Mouse (Mus musculus) c-Kit-negative CD71-positive TER-119-positive erythroid progenitor cells, embryonic 14.5 days (primary cell): Measurements from ENCODE around the gene Nhsl2.
A peak's percentile ranks its signal among the peaks of the same experiment; 100 is the strongest.

Experiments used
- DNase-seq: peaks from one replicate; pipeline ENCODE4 v3.0.0-alpha.2; 2013; ENCODE audit warnings: low read depth, low spot score

The Nhsl2 gene

DNA sequence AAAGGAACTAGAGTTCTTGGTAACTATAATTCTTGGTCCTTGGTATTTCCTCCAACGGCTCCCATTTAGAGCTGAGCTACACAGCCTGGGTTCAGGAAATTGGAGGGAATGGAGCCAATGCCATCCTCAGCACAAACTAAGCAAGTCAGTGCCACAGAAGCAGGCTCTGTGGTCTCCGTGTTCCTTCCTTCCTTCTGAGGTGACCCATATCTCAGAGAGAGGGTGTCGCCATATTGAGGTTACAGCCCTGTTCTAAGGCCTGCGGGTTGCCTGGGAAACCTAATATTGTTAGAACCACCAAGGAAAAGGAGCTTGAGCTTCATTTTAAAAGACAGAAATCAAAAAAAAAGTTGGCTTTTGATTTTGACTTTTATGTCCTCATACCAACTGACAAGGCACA lies 193.2 kb downstream of the Nhsl2 start:
- no peak for DNase-seq

DNA sequence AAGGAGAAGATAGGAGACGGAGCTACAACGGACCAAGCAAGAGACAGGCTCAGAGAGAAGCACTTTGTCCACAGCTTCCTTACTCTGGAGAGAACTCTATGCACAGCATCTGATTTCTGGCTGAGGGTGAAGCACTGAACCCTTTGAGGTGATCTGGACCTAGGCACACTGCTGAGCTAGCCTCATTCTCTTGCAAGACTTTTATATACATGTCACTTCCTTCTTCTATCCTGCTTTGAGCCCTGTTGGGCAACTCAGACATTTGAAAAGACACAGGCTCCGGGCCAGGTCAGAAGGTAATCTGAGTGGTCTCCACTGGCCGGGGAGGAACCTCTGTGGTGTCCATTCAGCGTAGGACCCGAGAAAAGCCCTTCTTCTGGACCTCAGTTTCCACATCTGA lies 201.4 kb downstream of the Nhsl2 start:
- no peak for DNase-seq

DNA sequence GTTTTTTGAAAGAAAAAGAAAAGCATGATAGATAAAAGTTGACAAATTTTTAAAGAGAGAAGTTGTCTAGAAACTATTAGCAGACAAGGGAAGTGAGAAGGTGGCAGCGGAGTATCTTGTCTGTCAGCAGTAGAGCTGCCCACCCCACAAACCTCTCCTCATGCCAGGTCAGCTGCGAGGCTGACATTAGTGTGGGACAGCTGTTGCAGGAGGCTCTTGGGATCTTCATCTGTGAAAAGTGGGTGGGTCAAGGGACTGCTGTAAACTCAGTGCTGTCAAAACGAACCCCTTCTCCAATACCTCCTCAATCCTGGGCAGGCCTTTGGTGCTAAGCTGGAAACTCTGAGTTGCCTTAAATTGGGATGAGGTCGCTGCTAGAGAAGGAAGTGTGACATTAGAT lies 202.0 kb downstream of the Nhsl2 start:
- no peak for DNase-seq

DNA sequence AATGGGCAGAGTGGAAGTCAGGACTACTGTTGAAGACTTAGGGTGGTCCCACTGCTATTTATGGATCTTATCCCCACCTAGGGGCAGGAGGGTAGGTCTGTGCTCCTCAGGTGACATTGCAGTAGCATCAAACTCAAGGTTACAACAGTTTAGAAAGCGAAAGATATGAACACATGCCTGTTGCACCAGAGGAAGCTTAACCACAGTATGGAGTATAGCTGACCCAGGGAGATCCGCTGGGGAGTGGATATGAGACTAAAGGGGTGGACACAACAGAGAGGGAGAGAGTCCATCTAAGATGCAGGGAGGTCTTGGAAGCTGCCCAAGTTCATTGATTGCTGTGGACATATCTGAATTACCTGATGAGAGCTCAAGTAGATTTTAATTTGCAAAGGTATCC lies 204.2 kb downstream of the Nhsl2 start:
- DNase-seq: no peak

DNA sequence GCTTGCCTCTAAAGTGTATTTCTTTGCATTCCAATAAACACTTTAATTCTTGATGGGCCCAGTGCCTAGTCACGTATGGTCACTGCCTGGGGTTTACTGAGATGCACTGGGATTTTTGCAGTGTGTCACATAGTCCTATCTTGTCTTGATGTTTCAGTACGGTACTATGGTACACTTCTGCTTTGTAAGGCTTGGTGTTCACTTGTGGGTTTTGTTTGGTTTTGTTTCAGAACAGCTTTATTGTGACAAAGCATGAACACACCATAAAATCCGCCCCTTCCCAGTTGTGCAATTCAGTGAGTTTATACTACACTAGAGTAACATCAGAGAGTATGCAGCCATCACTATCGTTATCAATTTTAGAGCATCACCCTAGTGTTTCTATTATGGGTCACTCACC lies 204.8 kb downstream of the Nhsl2 start:
- no peak for DNase-seq

DNA sequence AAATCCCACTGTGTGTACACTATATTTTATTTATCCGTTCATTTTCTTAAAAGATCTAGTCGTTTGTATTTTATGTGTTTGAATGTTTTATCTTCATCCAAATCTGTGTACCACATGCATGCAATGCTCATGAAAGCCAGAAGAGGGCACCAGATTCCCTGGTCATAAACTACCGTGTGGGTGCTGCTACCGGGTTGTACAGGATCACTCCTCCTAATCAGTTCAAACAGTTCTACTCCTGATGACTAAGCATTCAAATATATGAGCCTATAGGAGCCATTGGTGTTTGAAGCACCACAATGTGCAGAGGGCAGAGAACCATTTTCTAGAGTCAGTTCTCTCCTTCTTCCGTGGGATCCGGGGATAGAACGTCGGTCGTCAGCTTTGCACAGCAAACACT lies 210.3 kb downstream of the Nhsl2 start:
- DNase-seq: peak; percentile 55

DNA sequence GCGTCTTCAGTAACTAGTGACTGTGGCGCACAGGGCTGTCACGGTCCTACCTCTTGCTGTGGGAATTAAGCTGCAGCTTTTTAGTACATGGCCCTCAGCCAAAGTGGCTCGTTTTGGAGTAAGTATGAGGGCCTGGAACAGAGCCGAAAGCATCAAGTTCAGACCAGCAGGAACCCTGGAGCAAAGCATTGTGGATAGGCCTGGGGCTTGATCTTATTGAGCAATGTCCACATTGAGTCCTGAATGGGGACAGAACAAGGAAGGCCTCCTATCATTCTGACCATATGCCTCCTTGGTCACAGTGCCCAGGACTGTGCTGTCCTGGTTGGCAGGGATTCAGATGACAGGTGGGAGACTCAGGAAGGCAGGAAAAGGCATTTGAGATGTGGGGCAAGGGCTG lies 211.1 kb downstream of the Nhsl2 start:
- no peak for DNase-seq

DNA sequence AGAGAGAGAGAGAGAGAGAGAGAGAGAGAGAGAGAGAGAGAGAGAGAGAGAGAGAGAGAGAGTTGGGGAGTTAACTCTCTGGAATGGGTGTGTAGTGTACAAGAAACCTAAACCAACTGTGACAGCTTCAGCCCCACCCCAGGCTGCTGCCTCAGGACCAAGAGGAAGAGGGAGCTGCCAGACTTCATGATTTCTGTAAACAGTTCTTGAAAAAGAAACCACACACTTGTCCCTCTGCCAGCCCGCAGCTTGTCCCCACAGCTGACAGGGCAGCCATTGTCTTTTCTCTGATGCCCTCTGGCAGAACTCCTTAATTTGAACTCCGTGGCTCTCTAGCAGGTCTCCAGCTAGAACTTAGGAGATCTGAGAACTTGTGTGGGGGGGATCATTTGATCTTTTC lies 211.7 kb downstream of the Nhsl2 start:
- DNase-seq: no peak

DNA sequence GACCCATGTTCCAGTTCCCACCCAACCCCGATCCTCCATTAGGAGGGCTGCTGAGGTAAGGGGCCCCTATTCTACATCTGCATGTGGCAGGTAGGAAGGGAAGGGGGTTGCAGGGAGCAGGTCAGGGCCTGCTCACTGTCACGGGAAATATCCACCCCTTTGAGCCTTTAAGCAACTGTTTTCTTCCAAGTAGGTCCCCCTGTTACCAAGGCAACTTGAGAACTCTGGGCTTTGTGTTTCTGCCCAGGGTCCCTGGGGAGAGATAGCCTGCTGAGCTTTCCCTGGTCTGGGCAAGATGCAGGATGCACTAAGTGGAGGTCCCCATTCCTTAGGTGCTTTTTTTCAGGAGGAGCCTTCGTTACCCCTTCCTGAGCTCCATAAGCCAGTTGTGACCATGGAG lies 214.9 kb downstream of the Nhsl2 start:
- no peak for DNase-seq

DNA sequence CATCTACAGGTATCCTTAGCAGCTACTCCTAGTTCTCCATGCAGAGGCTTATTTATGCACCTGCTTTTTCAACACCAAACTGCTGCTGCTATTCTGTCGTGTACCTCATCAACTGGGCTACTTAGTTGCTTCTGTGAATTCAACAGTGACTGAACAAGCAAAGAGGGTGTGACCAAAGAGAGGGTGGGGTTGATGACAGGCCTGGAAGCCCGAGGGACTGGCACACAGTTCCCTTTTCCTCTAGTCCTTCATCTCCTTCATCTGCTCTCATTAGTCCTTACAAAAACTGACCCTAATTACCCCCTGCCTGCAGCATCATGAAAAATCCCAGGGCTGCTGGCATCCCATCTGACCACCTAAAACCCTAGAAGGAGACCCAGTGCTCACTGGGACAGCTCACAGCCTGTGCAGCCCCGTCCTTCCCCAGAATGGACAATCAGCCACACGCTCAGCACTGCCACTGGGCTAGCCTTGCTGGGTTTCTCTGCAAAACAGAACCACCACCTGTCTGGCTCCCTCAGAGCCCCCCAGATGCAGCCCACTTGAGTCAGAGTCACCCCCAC lies 216.1 kb downstream of the Nhsl2 start:
- no peak for DNase-seq

DNA sequence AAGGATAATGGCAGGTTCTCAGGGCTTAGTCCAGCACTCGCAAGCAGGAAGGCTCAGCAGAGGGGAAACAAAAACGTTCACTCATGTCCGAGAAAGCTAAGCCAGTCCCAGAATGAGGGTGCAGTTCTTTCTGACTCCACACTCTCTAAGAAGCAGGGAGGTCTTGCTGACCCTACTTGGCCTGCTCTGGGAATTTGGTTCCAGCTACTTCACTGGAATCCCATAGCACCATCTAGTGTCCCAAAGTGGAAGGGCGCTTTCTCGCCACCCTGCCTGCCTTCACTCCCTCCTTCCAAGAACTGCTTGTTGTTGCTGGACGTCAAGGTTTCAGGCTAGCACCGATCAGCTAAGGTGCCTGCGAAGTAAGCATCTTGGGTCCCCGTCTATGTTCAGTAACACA lies 216.9 kb downstream of the Nhsl2 start:
- DNase-seq: peak; percentile 15

DNA sequence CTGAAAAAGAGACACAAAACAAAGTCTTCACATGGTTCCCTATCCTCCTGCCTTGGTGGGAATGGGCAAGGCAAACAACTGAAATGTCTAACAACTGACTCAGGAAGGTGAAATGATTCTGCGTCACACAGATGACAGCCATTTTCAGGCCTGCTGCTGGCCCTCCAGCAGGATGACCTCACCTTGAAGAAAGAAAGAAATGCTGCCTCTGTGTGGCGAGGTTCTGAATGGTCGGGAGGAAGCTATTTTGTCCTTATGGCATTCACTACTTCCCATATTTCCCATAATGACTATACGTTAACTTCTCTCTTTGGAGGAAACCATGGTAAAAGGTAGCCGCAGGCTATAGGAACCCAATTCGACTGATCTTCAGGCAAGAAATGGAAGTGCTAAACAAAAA lies 217.9 kb downstream of the Nhsl2 start:
- DNase-seq: no peak

DNA sequence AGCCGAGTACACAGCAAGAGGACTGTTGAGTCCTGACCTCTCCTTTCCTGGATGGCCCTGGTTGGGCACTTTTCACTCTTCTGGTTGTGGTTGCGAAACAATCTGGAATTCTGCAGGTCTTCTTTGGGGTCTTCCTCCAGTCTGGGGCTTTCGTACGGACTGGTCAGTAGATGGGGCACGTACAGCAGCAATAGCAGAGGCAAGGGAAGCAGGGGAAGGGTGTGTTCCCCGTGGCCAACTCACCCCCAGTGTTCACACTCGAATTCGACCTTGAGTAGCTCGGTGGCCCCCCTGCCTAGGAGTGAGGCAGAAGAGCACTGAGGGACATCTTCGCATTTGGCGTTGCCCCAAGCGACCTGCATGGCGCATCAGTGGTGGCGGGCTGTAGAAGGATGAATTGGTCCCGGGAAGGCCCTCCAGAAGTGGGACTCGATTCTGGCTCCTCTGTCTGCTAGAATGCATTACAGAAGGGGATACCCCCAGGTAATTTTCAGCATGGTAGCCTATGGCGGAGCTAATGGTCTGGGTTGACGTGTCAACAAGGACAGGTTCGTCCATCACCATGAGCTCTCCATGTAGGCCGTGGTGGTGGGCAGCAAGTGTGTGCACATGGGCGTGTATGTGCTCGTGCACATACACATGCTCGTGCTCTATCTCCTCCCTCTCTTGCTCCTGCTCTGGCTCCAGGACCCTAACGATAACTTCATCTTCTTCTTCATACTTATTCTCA lies 219.8 kb downstream of the Nhsl2 start:
- DNase-seq: no peak

DNA sequence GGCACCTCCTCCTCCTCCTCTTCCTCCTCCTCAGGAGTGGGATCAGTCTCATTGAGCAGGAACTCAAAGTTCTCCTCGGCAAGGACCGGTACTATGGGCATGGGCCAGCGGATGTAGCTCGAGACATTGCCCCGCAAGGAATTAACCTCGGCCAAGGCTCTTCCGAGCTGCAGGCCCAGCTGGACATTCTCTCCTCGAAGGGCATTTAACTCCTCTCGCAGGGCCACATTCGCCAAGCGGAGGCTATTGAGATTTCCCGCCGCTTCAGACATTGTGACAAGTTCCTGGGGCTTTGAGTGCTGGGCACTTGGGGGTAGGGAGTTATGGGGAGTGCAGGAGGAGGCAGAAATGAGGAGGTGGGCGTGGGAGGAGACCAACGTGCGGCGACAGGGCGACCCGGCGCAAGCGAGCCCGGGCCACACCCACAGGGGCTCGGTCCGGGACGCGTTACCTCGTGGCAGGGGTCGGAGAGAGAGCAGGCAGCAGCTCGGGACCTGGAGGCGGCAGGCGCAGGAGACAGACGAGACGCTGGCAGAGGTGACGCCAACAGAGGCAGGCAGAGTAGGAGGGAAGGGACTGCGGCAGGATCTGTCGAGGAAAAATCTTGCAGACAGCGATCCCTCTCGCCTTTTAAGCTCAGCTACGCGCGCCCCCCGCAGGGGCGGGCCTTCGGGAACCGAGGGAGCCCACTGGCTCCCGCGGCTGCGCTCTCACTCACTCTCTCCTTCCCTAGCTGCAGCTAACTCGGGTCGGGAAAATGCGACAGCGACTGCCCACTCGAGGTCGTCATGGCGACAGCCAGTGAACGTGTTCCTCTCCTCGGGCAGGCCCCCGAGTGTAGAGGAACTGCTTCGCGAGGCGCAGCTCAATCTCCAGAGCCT lies 221.6 kb downstream of the Nhsl2 start, which contains the start of gene Rtl5:
Gene Rtl5, minus strand, starts transcription at position 714 of the 881 bp plus-strand sequence.
- no peak for DNase-seq

DNA sequence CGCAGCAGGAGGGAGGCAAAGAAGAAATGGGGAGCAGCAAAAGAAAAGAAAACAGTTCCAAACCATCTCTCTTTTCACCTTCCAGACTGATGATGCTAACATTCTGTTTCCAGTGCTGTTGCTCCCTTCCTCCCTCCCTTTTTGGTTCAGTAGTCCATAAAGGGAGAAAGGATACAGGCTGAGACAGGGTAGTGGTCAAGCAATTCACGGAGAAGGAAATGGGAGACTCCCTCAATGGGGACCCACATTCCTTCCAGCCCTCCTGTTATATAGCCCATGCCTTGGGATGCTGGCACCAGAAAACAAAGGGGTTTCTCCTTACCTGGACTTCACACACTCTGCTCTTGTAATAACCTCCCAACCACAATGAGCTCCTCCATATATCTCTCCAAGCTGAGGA lies 222.3 kb downstream of the Nhsl2 start:
- no peak for DNase-seq

DNA sequence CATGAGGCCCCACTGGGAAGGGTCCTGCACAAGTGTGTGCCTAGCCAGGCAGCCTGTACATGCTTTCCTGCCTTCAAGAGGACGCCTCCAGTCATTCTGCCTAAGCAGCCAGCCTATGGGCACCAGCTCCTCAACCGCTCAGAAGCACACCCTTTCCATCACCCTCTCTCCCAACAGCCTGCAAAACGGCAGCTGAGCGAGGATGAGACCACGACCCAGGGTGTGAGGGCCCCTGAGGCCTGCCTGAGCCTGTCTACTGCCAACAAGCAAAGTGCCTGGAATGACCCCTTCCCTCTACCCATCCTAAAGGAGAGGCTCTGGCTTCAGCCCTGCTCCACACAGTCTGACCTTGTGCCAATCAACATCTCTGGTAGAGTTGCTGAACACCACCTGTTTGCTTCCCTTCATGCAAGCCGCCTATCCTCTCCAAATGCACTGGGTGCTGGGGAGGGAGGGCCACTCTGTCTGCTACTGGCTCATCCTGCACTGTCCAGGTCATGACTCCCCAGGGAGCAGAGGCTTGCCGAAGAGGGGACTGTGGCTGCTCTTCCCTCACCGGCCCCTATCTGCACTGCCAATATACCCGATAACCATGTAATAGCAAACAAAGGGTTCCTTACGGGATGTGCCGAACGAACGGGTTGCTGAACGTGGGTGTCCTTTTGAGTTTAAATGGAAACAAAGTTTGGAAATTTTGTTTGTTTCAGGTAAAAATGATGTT lies 224.6 kb downstream of the Nhsl2 start:
- no peak for DNase-seq

DNA sequence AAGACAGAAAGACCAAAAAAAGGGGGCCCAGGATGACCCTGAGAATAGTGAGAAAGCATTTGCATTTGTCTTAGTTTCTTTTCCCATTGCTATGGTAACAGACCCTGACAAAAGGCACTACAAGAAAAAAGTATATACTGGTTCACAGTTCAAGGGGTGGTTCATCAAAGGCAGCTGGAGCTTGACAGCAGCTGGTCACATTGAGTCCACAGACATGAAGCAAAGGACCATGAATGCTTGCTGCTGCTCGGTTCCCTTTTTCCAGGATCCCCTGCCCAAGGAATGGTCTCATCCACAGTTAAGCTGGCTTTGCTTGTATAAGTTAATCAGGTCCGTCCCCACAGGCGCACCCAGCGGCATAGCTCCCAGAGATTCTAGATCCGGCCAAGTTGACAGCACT lies 225.2 kb downstream of the Nhsl2 start:
- DNase-seq: no peak

DNA sequence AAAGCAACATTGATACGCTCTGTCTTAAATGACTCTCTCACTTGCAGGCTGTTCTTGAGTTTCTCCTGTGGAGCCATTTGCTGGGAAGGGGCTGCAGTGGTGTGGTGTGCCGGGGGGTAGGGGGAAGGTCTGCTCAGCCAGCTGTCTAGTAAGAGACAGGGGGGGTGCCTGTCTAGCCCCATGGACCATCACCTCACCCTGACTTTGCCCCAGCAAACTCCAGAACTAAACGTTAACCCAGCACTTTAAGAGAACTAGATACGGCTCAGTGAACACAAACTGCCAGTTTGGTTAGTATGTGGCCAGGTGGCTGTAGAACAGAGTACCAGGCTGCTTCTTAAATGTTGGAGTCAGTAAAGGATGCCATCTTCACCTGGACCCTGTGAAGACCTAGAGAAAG lies 226.0 kb downstream of the Nhsl2 start:
- no peak for DNase-seq

DNA sequence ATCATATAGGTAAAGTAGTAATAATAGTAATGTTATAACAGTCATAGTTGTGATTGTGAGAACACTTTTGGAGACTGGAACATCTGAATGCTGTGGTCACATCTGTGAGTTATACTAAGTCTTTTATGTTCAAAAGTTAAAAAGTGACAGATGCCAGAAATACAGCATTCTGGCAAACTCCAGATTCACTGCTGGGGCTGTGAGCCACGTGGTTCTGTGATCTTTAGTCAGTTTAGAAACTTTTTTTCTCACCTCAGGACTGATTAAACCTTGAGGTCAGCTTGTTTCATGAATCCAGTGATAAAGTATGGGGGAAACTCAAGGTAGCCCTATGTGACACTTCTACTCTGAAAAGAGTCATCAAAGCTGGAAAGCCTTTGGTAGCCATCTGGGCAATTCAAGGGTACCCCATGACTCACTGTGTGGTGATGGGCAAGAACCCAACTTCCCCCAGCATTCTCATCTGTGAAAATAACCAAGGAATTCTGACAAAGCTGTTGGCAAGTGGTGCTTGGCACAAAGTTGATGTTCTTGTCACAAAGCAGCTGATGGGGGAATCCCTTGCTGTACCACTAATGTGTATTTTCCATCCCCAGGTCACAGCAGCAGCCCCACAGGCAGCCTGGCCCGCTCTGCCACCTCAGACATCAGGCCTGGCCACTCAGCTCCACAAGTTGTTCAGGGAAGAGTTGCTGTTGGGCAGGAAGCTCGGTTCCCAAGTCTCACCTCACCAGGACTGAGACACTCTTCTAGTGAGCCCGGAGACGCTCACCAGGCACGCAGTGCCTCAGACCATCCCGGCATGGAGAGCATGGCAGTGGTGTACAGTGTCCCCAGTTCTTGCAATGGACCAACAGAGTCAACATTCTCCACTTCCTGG lies 227.9 kb downstream of the Nhsl2 start:
- DNase-seq: no peak

DNA sequence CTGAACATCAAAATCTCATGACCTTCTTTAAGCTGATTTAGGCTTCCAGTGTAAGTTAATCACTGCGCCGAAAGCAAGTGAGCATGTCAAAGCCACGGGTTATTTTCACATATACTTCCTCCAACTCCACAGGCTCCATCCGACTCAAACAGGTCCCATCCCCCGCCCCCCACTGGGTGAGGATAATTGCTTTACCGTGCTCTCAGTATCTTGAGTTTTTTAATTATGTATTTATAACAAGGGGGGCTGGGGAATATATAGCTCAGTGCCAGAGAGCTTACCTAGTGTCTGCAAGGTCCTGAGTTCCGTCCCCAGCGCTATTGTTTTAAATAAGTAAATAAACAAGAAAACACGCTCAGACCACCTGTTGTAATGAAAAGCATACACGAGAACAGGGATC lies 231.9 kb downstream of the Nhsl2 start:
- no peak for DNase-seq
